Mouse (Mus musculus): Measurements from ENCODE around the gene Onecut1. TPM values are rescaled to one million over a fixed set of nuclear protein-coding genes. Genes with fewer than 3 reads are reported as not detected.

Gene Onecut1
- polyA plus RNA-seq, 1 experiment from 2014 or later: 14.8 TPM

Other genes with a start within 250 kb of the Onecut1 start
- gene Fam214a, start 91.0 kb downstream of the Onecut1 start, polyA plus RNA-seq (2014; fragmentation: Nextera tagmentation; extraction: Ambion mirVana): 17.6 and 18.9 TPM in 2 replicates
- gene Arpp19, start 175.7 kb downstream of the Onecut1 start, polyA plus RNA-seq (2014; fragmentation: Nextera tagmentation; extraction: Ambion mirVana): 353 and 371 TPM in 2 replicates
- gene Myo5a, start 209.1 kb downstream of the Onecut1 start, polyA plus RNA-seq (2014; fragmentation: Nextera tagmentation; extraction: Ambion mirVana): 27.9 and 29.2 TPM in 2 replicates